Comparison of ENCODE assay signal across 8 mouse cellular contexts in genomic region chr5:144761161-144761868, GRCm38 (mm10). TPM values are rescaled to one million over a fixed set of nuclear protein-coding genes. Genes with fewer than 3 reads are reported as not detected.
A peak's percentile ranks its signal among the peaks of the same experiment; 100 is the strongest.
DNase-seq lines count a peak whose midpoint lies in the region; ATAC-seq lines count a peak whose summit lies in the region.

Tmem130 (minus strand) TSS chr5:144761818.

- H3K36me3 ChIP-seq in neural tube, embryonic 12.5 days: no peaks in the 10 kb centered on the region

- intact Hi-C loops in left cerebral cortex, postnatal 25 days (cut with DNase I): no loop called here
- intact Hi-C loops in heart, postnatal 25 days (cut with DNase I): no loop called here

- peak; percentile 76 for ATAC-seq in neural tube, embryonic 12.5 days (ENCODE audit: low FRiP score, low read depth)

- peaks cover 15% of the 10 kb centered on the region for H3K27me3 ChIP-seq in neural tube, embryonic 12.5 days (replicated peaks)

- H3K4me1 ChIP-seq in neural tube, embryonic 12.5 days: 0 out of 2 replicates have a peak, but pooled peaks cover 8% of the 10 kb centered on the region

- peak within 1 kb of the TSS; percentile 65 for H3K4me2 ChIP-seq in neural tube, embryonic 12.5 days (replicated peaks)

- peak; percentile 17 to 21 for DNase-seq in B cell, adult 2 months
- DNase-seq in adrenal gland, adult 18-20 months (ENCODE audit: low spot score in 2 of 2): peak; percentile 36 to 44
- peak; percentile 27 for DNase-seq in embryo, embryonic 9.5 days (ENCODE audit: extremely low spot score)
- DNase-seq in induced T-regulatory cell, adult 2 months (ENCODE audit: low read depth): peak; percentile 38
- DNase-seq in left cerebral cortex, postnatal 25 days (ENCODE audit: low spot score in 2 of 2): peak; percentile 86 to 89
- DNase-seq in natural killer cell, adult 2 months (ENCODE audit: low spot score in 2 of 2): no peak
- no peak for DNase-seq in heart, postnatal 25 days (ENCODE audit: low spot score)

- 2% methylated on average over 38 of the region's 38 CpGs for WGBS in neural tube, embryonic 12.5 days

- H3K9me3 ChIP-seq in neural tube, embryonic 12.5 days: no peaks in the 10 kb centered on the region

- H3K4me3 ChIP-seq in neural tube, embryonic 12.5 days: peak within 1 kb of the TSS; percentile 48

- peak within 1 kb of the TSS; percentile 59; the same call in 1 of the 2 replicates for H3K27ac ChIP-seq in neural tube, embryonic 12.5 days

- H3K9ac ChIP-seq in neural tube, embryonic 12.5 days: peak within 1 kb of the TSS; percentile 67

RNA-seq across cellular contexts. Expression of gene Tmem130, which starts in this region (rescaled TPM):
- total RNA-seq in adrenal gland, adult 18-20 months (2021): 10 to 100 TPM; 33.3 to 37.7 TPM
- 100 to 1,000 TPM; 174 to 185 TPM for total RNA-seq in left cerebral cortex, postnatal 25 days (2021)
- 75.9 and 76.6 TPM in 2 replicates for polyA plus RNA-seq in neural tube, embryonic 12.5 days (2016; fragmentation: Nextera tagmentation; extraction: Ambion mirVana)
- total RNA-seq in heart, postnatal 25 days (2021): under 1 TPM; 0.21 to 0.36 TPM

Comparison
In these comparisons a context has a peak if more than half of its experiments do, and no peak if none do; other contexts are left out.
1. RNA of gene Tmem130 (total RNA-seq): 174 to 185 TPM in left cerebral cortex, postnatal 25 days and 33.3 to 37.7 TPM in adrenal gland, adult 18-20 months; 0.21 to 0.36 TPM in heart, postnatal 25 days; every median in the first group is over 10 times any median in the second.
2. RNA of gene Tmem130 (total RNA-seq): 174 to 185 TPM in left cerebral cortex, postnatal 25 days; 33.3 to 37.7 TPM in adrenal gland, adult 18-20 months; every median in the first group is over 4 times any median in the second.
3. DNase-seq: peak in B cell, adult 2 months (2 of 2), adrenal gland, adult 18-20 months (2 of 2), embryo, embryonic 9.5 days (single experiment), induced T-regulatory cell, adult 2 months (single experiment) and left cerebral cortex, postnatal 25 days (2 of 2); none in natural killer cell, adult 2 months (0 of 2) and heart, postnatal 25 days (single experiment).